Mouse (Mus musculus) intestine, postnatal 0 days (tissue): ENCODE measurements around the gene Tfcp2. TPM values are rescaled to one million over a fixed set of nuclear protein-coding genes. Genes with fewer than 3 reads are reported as not detected.
A peak's percentile ranks its signal among the peaks of the same experiment; 100 is the strongest.
"Not testable (repeated sequence)": the region's sequence is repeated elsewhere in the genome, so short reads cannot be mapped to it uniquely, and the experiment has no call there.

ENCODE experiments used
- ATAC-seq: fragments of 200-750 bp; cut with Nextera tagmentation; 2 replicates; pipeline ENCODE4 v1.8.0; 2017; ENCODE audit warnings: mild to moderate bottlenecking, moderate TSS enrichment, moderate library complexity
- H3K27ac ChIP-seq: fragments of 300-500 bp; sonication (generic); 2 replicates; pipeline ENCODE4 v1.5.1; 2014; ENCODE audit warnings: mild to moderate bottlenecking, low read depth, low read length, moderate library complexity
- H3K27me3 ChIP-seq: fragments of 300-500 bp; sonication (generic); replicated peaks from 2 replicates; pipeline ENCODE4 v1.6.1; 2014; ENCODE audit warnings: low read length, mixed read lengths; ENCODE audit not compliant: control insufficient read depth, insufficient read depth
- H3K36me3 ChIP-seq: fragments of 300-500 bp; sonication (generic); 2 replicates; pipeline ENCODE4 v1.6.1; 2014; ENCODE audit warnings: mild to moderate bottlenecking, moderate library complexity; ENCODE audit not compliant: control insufficient read depth, insufficient read depth
- H3K4me1 ChIP-seq: fragments of 300-500 bp; sonication (generic); replicated peaks from 2 replicates; pipeline ENCODE4 v1.6.1; 2014; ENCODE audit warnings: antibody characterized with exemption, low read length, mixed read lengths; ENCODE audit not compliant: control insufficient read depth, insufficient read depth
- H3K4me2 ChIP-seq: fragments of 300-500 bp; sonication (generic); replicated peaks from 2 replicates; pipeline ENCODE4 v1.6.1; 2014; ENCODE audit warnings: low read depth, mild to moderate bottlenecking, moderate library complexity
- H3K4me3 ChIP-seq: fragments of 300-500 bp; sonication (generic); 2 replicates; pipeline ENCODE4 v1.5.1; 2014; ENCODE audit warnings: low read depth, low read length
- H3K9ac ChIP-seq: fragments of 300-500 bp; sonication (generic); 2 replicates; pipeline ENCODE4 v1.6.1; 2014; ENCODE audit warnings: mild to moderate bottlenecking, low read depth, low read length
- H3K9me3 ChIP-seq: fragments of 300-500 bp; sonication (generic); 2 replicates; pipeline ENCODE4 v1.6.1; 2016; ENCODE audit warnings: mixed run types; ENCODE audit not compliant: control insufficient read depth
- CTCF ChIP-seq: sonication (generic); IDR thresholded peaks from 2 replicates; pipeline ENCODE4 v1.5.1; 2016; ENCODE audit warnings: low read depth, mild to moderate bottlenecking, control low read depth, antibody characterized with exemption, moderate library complexity
- WGBS: fragments of 180-500 bp; shearing (Covaris S2); extraction: QIAGEN DNeasy Blood & Tissue Kit; methylation state at CpG from one replicate; pipeline ENCODE4 v1.1.7; 2014; 5-methylcytosine and 5-hydroxymethylcytosine counted together
- polyA plus RNA-seq: library from polyadenylated mRNA; unstranded; fragments of >200 nt; fragmentation: Nextera tagmentation; extraction: Ambion mirVana; gene quantifications from 2 replicates; pipeline ENCODE4 v1.2.1, GENCODE M21; 2015

The Tfcp2 gene
- polyA plus RNA-seq, 1 experiment from 2014 or later, result 8.5 TPM

DNA sequence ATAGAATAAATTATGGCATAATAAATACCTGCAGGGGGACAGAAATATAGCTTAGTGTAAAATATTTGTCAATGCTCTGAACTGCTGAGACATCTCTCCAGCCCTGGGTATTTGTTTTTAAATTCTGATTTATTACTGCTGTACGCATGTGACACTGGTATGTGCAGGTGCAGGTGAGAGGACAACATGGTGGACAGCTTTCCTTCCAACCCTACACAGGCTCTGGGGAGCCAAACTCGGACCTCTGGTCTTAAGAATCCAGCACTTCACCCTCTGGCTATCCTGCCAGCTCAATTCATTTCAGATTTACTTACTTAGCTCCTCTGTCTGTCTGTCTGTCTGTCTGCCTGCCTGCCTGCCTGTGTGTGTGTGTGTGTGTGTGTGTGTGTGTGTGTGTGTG, 36.7 kb downstream of the Tfcp2 start:
- no peak for ATAC-seq
- Histone ChIP-seq H3K4me2 (no peak overlapping the region), H3K4me3 (no peak overlapping the region), H3K27me3 (no peaks in the 10 kb centered on the region), H3K4me1 (no peaks in the 10 kb centered on the region), H3K9me3 (no peaks in the 10 kb centered on the region), H3K27ac (no peak overlapping the region), H3K36me3 (peaks cover 46% of the 10 kb centered on the region), H3K9ac (no peak overlapping the region)
- WGBS, result 90% methylated on average over 2 of the region's 2 CpGs
- no peak for TF ChIP-seq CTCF

DNA sequence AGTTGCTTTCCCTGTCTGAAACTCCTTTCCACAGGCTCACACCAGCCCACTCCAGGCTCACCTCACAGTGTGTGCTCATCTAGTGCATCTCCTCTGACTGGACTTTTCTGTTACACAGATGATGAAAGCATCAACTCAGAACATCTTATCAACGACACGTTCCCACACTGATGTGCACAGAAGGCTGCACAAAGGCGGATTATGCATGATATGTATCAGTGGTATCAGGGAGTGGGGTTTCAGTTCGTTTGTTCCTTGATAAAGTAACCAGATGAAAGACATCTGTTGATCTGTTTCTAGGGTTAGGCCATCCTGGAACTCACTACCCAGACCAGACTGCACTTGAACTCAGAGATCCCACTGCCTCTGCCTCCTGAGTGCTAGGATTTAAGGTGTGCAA, 38.4 kb downstream of the Tfcp2 start:
- ATAC-seq, result no peak
- WGBS, result 80% methylated on average over 4 of the region's 4 CpGs
- H3K4me2 ChIP-seq, result no peak overlapping the region
- no peaks in the 10 kb centered on the region for H3K9me3 ChIP-seq
- no peak overlapping the region for H3K4me3 ChIP-seq
- no peak overlapping the region for H3K27ac ChIP-seq
- no peak overlapping the region for H3K9ac ChIP-seq
- H3K27me3 ChIP-seq, result no peaks in the 10 kb centered on the region
- H3K4me1 ChIP-seq, result no peaks in the 10 kb centered on the region
- no peak for TF ChIP-seq CTCF
- H3K36me3 ChIP-seq, result peaks cover 48% of the 10 kb centered on the region

DNA sequence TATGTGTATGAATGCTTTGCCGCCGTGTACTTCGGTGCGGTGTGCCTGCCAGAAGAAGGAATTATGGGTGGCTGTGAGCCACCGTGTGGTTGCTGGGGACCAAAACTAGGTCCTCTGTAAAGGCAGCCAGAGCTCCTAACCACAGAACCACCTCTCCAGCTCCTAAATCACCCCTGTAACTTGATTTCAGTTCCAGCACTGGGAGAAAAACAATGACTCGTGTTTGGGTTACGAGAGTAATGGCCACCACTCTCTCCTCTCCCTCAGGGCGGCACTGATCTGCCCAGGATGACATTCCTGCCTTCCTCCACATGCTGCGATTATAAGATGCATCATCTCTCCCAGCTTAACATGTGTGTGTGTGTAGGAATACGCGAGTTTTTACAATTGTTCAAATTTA, 41.7 kb downstream of the Tfcp2 start:
- no peaks in the 10 kb centered on the region for H3K9me3 ChIP-seq
- no peak for ATAC-seq
- H3K27ac ChIP-seq, result no peak overlapping the region
- no peak overlapping the region for H3K4me2 ChIP-seq
- WGBS, result 94% methylated on average over 11 of the region's 11 CpGs
- no peak overlapping the region for H3K9ac ChIP-seq
- H3K4me1 ChIP-seq, result no peaks in the 10 kb centered on the region
- H3K36me3 ChIP-seq, result peaks cover 52% of the 10 kb centered on the region
- H3K27me3 ChIP-seq, result no peaks in the 10 kb centered on the region
- H3K4me3 ChIP-seq, result no peak overlapping the region
- TF ChIP-seq CTCF, result no peak

- 94% methylated on average over 13 of the region's 13 CpGs for WGBS
- Histone ChIP-seq H3K4me2 (no peak overlapping the region), H3K9me3 (no peaks in the 10 kb centered on the region), H3K4me3 (no peak overlapping the region), H3K27me3 (no peaks in the 10 kb centered on the region), H3K9ac (no peak overlapping the region), H3K4me1 (no peaks in the 10 kb centered on the region), H3K27ac (no peak overlapping the region), H3K36me3 (peaks cover 47% of the 10 kb centered on the region)
- ATAC-seq, result no peak
- no peak for TF ChIP-seq CTCF
Measured at GRCm38 (mm10) chr15:100508454-100509167, 43.2 kb downstream of the Tfcp2 start.

- H3K9ac ChIP-seq, ATAC-seq, H3K27me3 ChIP-seq, H3K9me3 ChIP-seq, H3K4me2 ChIP-seq, H3K4me3 ChIP-seq, H3K4me1 ChIP-seq, H3K36me3 ChIP-seq, H3K27ac ChIP-seq: not testable (repeated sequence)
- WGBS, result 64% methylated on average over 8 of the region's 8 CpGs
Measured at GRCm38 (mm10) chr15:100499506-100499905, 52.3 kb downstream of the Tfcp2 start.

DNA sequence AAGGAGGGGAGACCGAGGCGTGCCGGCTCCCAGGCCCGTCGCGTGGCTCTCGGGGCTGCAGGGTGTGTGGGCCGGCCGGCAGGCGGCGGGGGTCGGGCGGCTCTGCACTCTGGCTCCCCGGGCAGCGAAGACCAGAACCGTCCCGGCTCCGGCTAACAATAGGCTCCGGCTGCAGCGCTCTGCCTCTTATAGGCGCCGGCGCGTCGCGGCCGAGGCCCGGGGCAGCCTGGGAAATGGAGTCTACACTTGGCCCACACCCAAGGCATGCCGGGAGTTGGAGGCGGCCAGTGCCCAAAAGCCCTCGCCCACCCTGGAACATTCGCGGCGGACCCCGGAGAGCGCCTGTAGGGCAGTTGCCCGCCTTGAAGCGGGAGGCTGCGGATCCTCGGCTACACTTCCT, 56.7 kb downstream of the Tfcp2 start, which contains the start of gene Csrnp2:
Gene Csrnp2 (minus strand): TSS at position 387 of the 400 bp plus-strand sequence.
- Histone ChIP-seq H3K9me3 (no peaks in the 10 kb centered on the region), H3K4me3 (peak within 1 kb of the TSS; percentile 76), H3K4me1 (peaks cover 7% of the 10 kb centered on the region; the same call in 1 of the 2 replicates), H3K36me3 (no peaks in the 10 kb centered on the region), H3K27me3 (no peaks in the 10 kb centered on the region), H3K27ac (peak within 1 kb of the TSS; percentile 62; the same call in 1 of the 2 replicates), H3K9ac (peak within 1 kb of the TSS; percentile 74), H3K4me2 (peak within 1 kb of the TSS; percentile 100)
- ATAC-seq, result peak; percentile 88
- WGBS, result under 1% methylated on average over 40 of the region's 40 CpGs
- TF ChIP-seq CTCF, result peak; percentile 67
